Mouse (Mus musculus) heart, adult 2 months (tissue): Measurements from ENCODE around the gene Dmrtc2. TPM values are rescaled to one million over a fixed set of nuclear protein-coding genes. Genes with fewer than 3 reads are reported as not detected.
"Not testable (repeated sequence)": the region's sequence is repeated elsewhere in the genome, so short reads cannot be mapped to it uniquely, and the experiment has no call there.

Experiments used
- DNase-seq, 2 experiments: peaks; one replicate each; pipeline ENCODE4 v3.0.0; 2021
- H3K27ac ChIP-seq: fragments of 200-600 bp; 2 replicates; pipeline ENCODE4 v1.8.1; 2022
- H3K27me3 ChIP-seq: fragments of 200-500 bp; 2 replicates; pipeline ENCODE4 v1.6.1; 2012; ENCODE audit warnings: mild to moderate bottlenecking, low read length, inconsistent platforms, mixed read lengths; ENCODE audit not compliant: control insufficient read depth, insufficient read depth
- H3K36me3 ChIP-seq: fragments of 200-500 bp; 2 replicates; pipeline ENCODE4 v1.6.1; 2012; ENCODE audit warnings: low read length, inconsistent platforms; ENCODE audit not compliant: control insufficient read depth, insufficient read depth
- H3K4me1 ChIP-seq: fragments of 200-500 bp; 2 replicates; pipeline ENCODE4 v1.6.1; 2011; ENCODE audit warnings: low read length; ENCODE audit not compliant: control insufficient read depth, insufficient read depth
- H3K4me3 ChIP-seq: fragments of 200-600 bp; 2 replicates; pipeline ENCODE4 v1.8.1; 2022
- H3K79me2 ChIP-seq: fragments of 200-500 bp; replicated peaks from 2 replicates; pipeline ENCODE4 v1.6.1; 2012; ENCODE audit warnings: mild to moderate bottlenecking, inconsistent platforms, low read length, moderate library complexity, mixed read lengths; ENCODE audit not compliant: control insufficient read depth, insufficient read depth
- H3K9ac ChIP-seq: fragments of 200-500 bp; 2 replicates; pipeline ENCODE4 v1.6.1; 2012; ENCODE audit warnings: low read depth, mild to moderate bottlenecking, control low read depth, inconsistent platforms, low read length, mixed read lengths
- CTCF ChIP-seq: fragments of 200-600 bp; IDR thresholded peaks from 2 replicates; pipeline ENCODE4 v1.8.1; 2022; ENCODE audit warnings: antibody characterized with exemption, mild to moderate bottlenecking, moderate library complexity
- EP300 ChIP-seq: fragments of 200-500 bp; IDR thresholded peaks from 2 replicates; pipeline ENCODE4 v1.6.1; 2011; ENCODE audit warnings: low read depth, low read length, control low read depth; ENCODE audit not compliant: insufficient read depth
- POLR2A ChIP-seq: fragments of 200-500 bp; IDR thresholded peaks from 2 replicates; pipeline ENCODE4 v1.6.1; 2011; ENCODE audit warnings: mild to moderate bottlenecking, low read depth, low read length, control low read depth; ENCODE audit not compliant: insufficient read depth
- WGBS: fragments of 180-500 bp; shearing (Covaris S2); methylation state at CpG from one replicate; pipeline ENCODE4 v1.1.7; 2018; 5-methylcytosine and 5-hydroxymethylcytosine counted together
- intact Hi-C: fragments of 180-260 bp; cut with DNase I; formaldehyde crosslinking; loops from one replicate; pipeline ENCODE4 v1.15.1; 2025
- long read RNA-seq: library from polyadenylated mRNA; stranded (forward); transcript quantifications from one replicate; pipeline ENCODE4 v2.0.0, GENCODE M21; 2021
- polyA plus RNA-seq: library from polyadenylated mRNA; depleted of rRNA; stranded (reverse); fragments of >200 nt; gene quantifications from 2 replicates; pipeline ENCODE4 v1.2.3, GENCODE M21; 2012; rRNA removed
- total RNA-seq, 2 experiments: library from RNA; stranded (reverse); gene quantifications; 2 replicates each; pipeline ENCODE4 v1.2.3; 2021

Dmrtc2 gene
- total RNA-seq (not detected), polyA plus RNA-seq (not detected in 2 replicates)
- long read RNA-seq: 0 reads

GRCm38 (mm10) chr7:24869532-24870165, at the start of gene Dmrtc2, which contains the start of gene Lypd4:
Gene Dmrtc2, plus strand, starts transcription at chr7:24870057.
Gene Lypd4, minus strand, starts transcription at chr7:24869941.
- H3K27me3 ChIP-seq: peaks cover 4% of the 10 kb centered on the region
- no peak within 1 kb of the TSS for H3K9ac ChIP-seq
- no peaks in the 10 kb centered on the region for H3K36me3 ChIP-seq
- no peaks in the 10 kb centered on the region for H3K79me2 ChIP-seq
- intact Hi-C loops: no loop called here
- no peak for DNase-seq
- no peaks in the 10 kb centered on the region for H3K4me1 ChIP-seq
- H3K27ac ChIP-seq: no peak within 1 kb of the TSS
- WGBS: 47% methylated on average over 41 of the region's 41 CpGs
- no peak within 1 kb of the TSS for H3K4me3 ChIP-seq
- no peak for TF ChIP-seq EP300
- no peak for TF ChIP-seq CTCF
- no peak for TF ChIP-seq POLR2A

- WGBS: 25% methylated on average over 7 of the region's 7 CpGs
- intact Hi-C loops: no loop called here
- no peak overlapping the region for H3K27ac ChIP-seq
- no peaks in the 10 kb centered on the region for H3K4me1 ChIP-seq
- no peak for TF ChIP-seq EP300
- no peak for TF ChIP-seq POLR2A
- TF ChIP-seq CTCF: no peak
- no peaks in the 10 kb centered on the region for H3K36me3 ChIP-seq
- DNase-seq: no peak
- H3K27me3 ChIP-seq: no peaks in the 10 kb centered on the region
- H3K9ac ChIP-seq: no peak overlapping the region
- H3K4me3 ChIP-seq: no peak overlapping the region
- no peaks in the 10 kb centered on the region for H3K79me2 ChIP-seq
Observed at GRCm38 (mm10) chr7:24824452-24824851, 45.4 kb upstream of the Dmrtc2 start.

GRCm38 (mm10) chr7:24827181-24827580, 42.7 kb upstream of the Dmrtc2 start:
- Histone ChIP-seq H3K79me2 (no peaks in the 10 kb centered on the region), H3K27ac (no peak overlapping the region), H3K4me1 (no peaks in the 10 kb centered on the region), H3K27me3 (no peaks in the 10 kb centered on the region), H3K36me3 (no peaks in the 10 kb centered on the region), H3K9ac (no peak overlapping the region), H3K4me3 (no peak overlapping the region)
- intact Hi-C loops: no loop called here
- 87% methylated on average over 4 of the region's 4 CpGs for WGBS
- TF ChIP-seq POLR2A (no peak), EP300 (no peak), CTCF (no peak)
- DNase-seq: no peak

- WGBS: 52% methylated on average over 13 of the region's 13 CpGs
- peak in 1 of 2 experiments; percentile 8 for DNase-seq
- H3K27me3 ChIP-seq, intact Hi-C loops, H3K4me1 ChIP-seq, H3K4me3 ChIP-seq, H3K27ac ChIP-seq, H3K79me2 ChIP-seq, H3K36me3 ChIP-seq, H3K9ac ChIP-seq: not testable (repeated sequence)
Observed at GRCm38 (mm10) chr7:24838732-24839409, 31.0 kb upstream of the Dmrtc2 start.

- TF ChIP-seq EP300 (no peak), POLR2A (no peak), CTCF (no peak)
- H3K4me3 ChIP-seq: no peak overlapping the region
- H3K27me3 ChIP-seq: no peaks in the 10 kb centered on the region
- WGBS: 58% methylated on average over 8 of the region's 8 CpGs
- no peak for DNase-seq
- no peak overlapping the region for H3K9ac ChIP-seq
- intact Hi-C loops: no loop called here
- H3K36me3 ChIP-seq: no peaks in the 10 kb centered on the region
- H3K79me2 ChIP-seq: no peaks in the 10 kb centered on the region
- H3K27ac ChIP-seq: no peak overlapping the region
- H3K4me1 ChIP-seq: no peaks in the 10 kb centered on the region
Observed at GRCm38 (mm10) chr7:24839410-24839808, 30.4 kb upstream of the Dmrtc2 start.

- no peaks in the 10 kb centered on the region for H3K4me1 ChIP-seq
- TF ChIP-seq POLR2A (no peak), CTCF (no peak), EP300 (no peak)
- intact Hi-C loops: no loop called here
- H3K36me3 ChIP-seq: no peaks in the 10 kb centered on the region
- WGBS: 52% methylated on average over 3 of the region's 3 CpGs
- H3K4me3 ChIP-seq: no peak overlapping the region
- H3K27me3 ChIP-seq: no peaks in the 10 kb centered on the region
- no peak overlapping the region for H3K27ac ChIP-seq
- DNase-seq: no peak
- H3K9ac ChIP-seq: no peak overlapping the region
- no peaks in the 10 kb centered on the region for H3K79me2 ChIP-seq
Observed at GRCm38 (mm10) chr7:24840331-24840730, 29.5 kb upstream of the Dmrtc2 start.
